Mouse (Mus musculus) adrenal gland, postnatal 4 days (tissue): Measurements from ENCODE around the gene Npl. TPM values are rescaled to one million over a fixed set of nuclear protein-coding genes. Genes with fewer than 3 reads are reported as not detected.
"Not testable (repeated sequence)": the region's sequence is repeated elsewhere in the genome, so short reads cannot be mapped to it uniquely, and the experiment has no call there.

Source experiments
- DNase-seq, 2 experiments: peaks; one replicate each; pipeline ENCODE4 v3.0.0; 2021 to 2022; ENCODE audit warnings: low spot score in 2 of 2, mixed read lengths in 2 of 2
- total RNA-seq, 2 experiments: library from RNA; stranded (reverse); gene quantifications; 2 replicates each; pipeline ENCODE4 v1.2.3; 2021

Npl gene
- total RNA-seq, 2 experiments from 2014 or later, result 6.3 to 11.6 TPM

DNA sequence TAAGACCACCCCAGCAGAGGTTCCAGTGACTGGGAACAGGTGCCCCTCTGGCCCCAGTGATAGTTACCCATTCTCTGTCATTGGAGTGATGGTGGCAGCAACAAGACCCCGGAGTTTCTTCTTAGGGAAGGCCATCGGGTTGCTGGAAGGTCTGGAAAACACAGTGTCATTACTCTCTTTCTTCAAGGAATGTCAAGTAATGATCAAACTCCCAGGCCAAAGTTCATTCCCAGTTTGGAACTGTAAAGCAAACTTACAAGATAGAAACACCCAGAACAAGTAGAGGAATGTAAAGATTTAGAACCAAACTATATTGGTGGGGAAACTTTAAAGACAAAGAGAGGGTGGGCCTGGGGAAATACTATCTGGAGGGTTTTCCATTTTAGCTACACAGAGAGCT lies 4.6 kb downstream of the Npl start:
- no peak for DNase-seq

GRCm38 (mm10) chr1:153542726-153543320 lies 7.0 kb downstream of the Npl start:
- DNase-seq, result peak in 1 of 2 experiments; percentile 7

DNA sequence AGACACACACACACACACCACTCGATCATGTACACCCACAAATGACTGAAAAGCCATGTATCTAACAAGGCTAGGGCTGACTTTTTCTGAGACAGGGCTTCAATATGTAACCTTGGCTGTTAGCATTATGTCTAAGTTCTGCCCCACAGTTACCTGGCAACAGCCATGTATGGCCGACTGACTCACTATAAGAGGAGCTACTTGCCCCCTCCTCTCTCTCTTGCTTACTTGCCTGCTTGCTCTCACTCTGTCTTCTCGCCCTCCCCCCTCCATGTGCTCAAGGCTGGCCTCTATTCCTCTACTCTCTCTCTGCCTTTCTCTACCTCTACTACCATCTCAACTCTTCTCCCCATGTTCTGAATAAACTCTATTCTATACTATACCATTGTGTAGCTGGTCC lies 9.1 kb downstream of the Npl start:
- no peak for DNase-seq

DNA sequence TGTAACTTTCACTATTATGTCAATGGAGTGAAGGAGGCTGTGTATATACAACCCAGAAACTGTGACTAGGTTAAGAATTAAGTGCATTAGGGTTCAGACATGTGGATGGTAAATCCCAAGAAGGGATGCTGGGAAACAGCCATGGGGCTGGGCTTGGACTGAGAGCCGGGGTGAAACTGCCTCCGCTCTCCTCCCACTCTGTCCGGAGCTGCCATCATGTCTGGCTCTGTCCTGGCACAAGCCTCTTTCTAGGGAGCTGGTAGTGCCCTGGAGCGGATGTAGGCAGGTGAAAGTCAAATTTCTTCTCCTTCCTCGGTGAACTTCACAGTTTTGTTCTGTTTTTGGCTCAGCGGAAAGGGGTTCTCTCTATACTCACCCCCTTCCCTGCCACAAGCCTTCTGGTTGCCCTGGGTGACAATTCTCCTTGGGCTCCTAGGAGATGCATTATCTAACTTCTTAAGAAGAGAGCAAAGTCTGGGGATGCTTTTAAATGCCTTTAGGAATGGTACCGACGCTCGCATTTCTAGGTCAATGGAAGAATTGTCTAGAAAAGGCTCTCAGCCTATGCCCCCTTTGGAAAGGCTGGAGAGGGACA lies 10.0 kb downstream of the Npl start:
- DNase-seq, result no peak

DNA sequence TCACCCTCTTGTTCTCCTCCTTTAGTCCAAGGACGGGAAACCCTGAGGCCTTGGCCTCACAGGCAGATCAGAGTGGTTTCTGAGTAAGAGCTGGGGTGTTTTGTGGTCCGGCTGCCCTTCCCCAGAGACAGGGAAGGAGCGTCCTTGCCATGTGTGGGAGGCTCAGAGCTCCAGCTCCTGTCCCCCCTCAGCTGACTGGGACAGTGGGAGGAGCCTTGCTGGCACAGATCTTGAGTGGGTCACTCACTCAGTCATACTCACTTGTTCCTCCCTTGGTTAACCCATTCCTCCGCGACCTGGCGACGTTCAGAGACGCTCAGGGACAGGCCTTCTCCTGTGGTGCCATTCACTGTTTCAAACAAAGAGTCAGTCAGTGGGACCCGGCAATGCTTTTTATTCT lies 14.2 kb downstream of the Npl start:
- peak in 1 of 2 experiments; percentile 30 for DNase-seq

DNA sequence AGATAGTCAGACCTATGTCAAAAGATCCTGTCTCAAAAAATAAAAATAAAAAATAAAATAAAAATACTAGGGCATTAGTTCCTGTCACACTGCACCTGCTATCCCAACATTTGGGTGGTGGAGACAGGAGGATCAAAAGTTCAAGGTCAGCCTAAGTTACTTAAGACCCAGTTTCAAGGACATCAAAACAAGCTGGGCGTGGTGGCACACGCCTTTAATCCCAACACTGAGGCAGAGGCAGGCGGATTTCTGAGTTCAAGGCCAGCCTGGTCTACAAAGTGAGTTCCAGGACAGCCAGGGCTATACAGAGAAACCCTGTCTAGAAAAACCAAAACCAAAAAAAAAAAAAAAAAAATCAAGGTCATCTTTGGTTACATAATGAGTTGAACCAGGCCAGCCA lies 16.9 kb downstream of the Npl start:
- not testable (repeated sequence) for DNase-seq

- DNase-seq, result no peak
These were observed 17.5 kb downstream of the Npl start for GRCm38 (mm10) chr1:153532234-153532841.

GRCm38 (mm10) chr1:153531677-153532233 lies 18.1 kb downstream of the Npl start:
- no peak for DNase-seq

GRCm38 (mm10) chr1:153522116-153522515 lies 27.7 kb downstream of the Npl start:
- DNase-seq, result no peak

GRCm38 (mm10) chr1:153515368-153515767 lies 34.5 kb downstream of the Npl start:
- DNase-seq, result no peak

DNA sequence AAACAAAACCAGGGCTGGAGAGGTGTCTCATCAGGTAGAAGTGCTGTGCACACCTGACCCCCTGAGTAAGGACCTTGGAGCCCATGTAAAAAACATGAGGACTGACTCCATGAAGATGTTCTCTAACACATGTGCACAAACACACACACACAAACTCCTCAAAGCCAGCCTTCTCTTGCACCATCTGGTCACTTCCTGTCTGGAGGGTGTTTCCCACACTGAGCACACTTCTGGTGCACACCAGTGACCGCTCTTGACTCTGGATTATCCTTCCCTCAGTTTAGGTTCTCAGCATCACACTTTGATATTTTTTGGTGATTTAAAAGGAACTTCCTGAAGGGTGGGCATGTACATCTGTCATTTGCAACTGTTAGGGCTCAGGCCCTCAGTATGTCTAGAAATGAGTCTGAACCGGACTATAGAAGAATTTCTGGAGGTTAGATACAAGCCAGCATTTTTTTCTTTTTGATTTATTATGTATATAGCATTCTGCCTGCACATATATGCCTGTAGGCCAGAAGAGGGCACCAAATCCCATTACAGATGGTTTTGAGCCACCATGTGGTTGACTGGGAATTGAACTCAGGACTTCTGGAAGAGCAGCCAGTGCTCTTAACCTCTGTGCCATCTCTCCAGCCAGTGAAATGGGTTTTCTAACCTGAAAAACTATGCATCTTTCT lies 39.4 kb downstream of the Npl start:
- no peak for DNase-seq

GRCm38 (mm10) chr1:153509569-153509968 lies 40.3 kb downstream of the Npl start:
- not testable (repeated sequence) for DNase-seq

DNA sequence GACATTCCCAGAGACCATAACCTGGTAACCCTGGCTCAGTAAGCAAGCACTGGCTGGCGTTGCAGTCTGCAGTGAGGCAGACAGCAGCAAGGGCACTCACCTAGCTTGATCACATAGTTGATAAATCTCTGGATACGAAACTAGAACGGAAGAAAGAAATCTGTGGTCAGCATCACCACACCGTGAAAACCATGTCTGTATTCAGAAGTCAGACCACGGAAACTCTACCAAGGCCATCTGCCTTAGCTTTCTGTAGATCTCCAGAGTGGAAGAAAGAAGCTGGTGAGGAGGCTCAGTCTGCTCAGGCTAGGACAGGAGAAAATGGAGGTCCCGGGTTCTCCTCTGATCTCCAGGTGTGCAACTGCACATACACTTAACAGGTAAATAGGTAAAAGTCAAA lies 40.8 kb downstream of the Npl start:
- no peak for DNase-seq

DNA sequence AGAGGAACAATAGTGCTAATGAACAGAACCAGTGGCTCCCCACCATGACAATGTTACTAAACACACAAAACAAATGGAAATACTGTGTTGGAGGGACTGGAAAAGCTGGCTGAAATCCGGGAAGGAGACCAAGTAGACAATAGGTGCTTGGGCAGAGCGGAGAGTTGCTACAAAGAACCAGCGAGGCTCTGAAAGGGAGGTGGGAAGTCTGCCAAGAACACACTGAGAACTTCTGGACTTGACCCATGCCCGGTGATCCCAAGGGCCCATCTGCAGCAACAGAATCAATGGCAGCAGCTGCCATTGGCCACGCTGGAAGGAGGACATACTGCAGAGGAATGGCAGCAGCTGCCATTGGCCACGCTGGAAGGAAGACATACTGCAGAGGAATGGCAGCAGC lies 43.6 kb downstream of the Npl start:
- no peak for DNase-seq

- DNase-seq, result no peak
These were observed 48.1 kb downstream of the Npl start for GRCm38 (mm10) chr1:153501644-153502321.

GRCm38 (mm10) chr1:153500030-153500429 lies 49.8 kb downstream of the Npl start:
- DNase-seq, result no peak

- no peak for DNase-seq
These were observed 53.8 kb downstream of the Npl start for GRCm38 (mm10) chr1:153496030-153496429.

- no peak for DNase-seq
These were observed 55.9 kb downstream of the Npl start for GRCm38 (mm10) chr1:153493931-153494330.

- no peak for DNase-seq
These were observed 56.5 kb downstream of the Npl start for GRCm38 (mm10) chr1:153493338-153493737.

GRCm38 (mm10) chr1:153491822-153492221 lies 58.0 kb downstream of the Npl start:
- no peak for DNase-seq

GRCm38 (mm10) chr1:153491345-153491744 lies 58.5 kb downstream of the Npl start:
- DNase-seq, result no peak
